Mouse (Mus musculus) intestine, embryonic 15.5 days (tissue): ENCODE measurements around the gene Col19a1. TPM values are rescaled to one million over a fixed set of nuclear protein-coding genes. Genes with fewer than 3 reads are reported as not detected.
A peak's percentile ranks its signal among the peaks of the same experiment; 100 is the strongest.

Experiments
- ATAC-seq: fragments of 200-750 bp; cut with Nextera tagmentation; 2 replicates; pipeline ENCODE4 v1.8.0; 2017; ENCODE audit warnings: moderate TSS enrichment, moderate library complexity
- H3K27ac ChIP-seq: fragments of 300-500 bp; sonication (generic); 2 replicates; pipeline ENCODE4 v1.5.1; 2015; ENCODE audit warnings: mild to moderate bottlenecking, inconsistent platforms
- H3K27me3 ChIP-seq: fragments of 300-500 bp; sonication (generic); replicated peaks from 2 replicates; pipeline ENCODE4 v1.6.1; 2015; ENCODE audit warnings: inconsistent platforms
- H3K36me3 ChIP-seq: fragments of 300-500 bp; sonication (generic); 2 replicates; pipeline ENCODE4 v1.6.1; 2015; ENCODE audit warnings: inconsistent platforms
- H3K4me1 ChIP-seq: fragments of 300-500 bp; sonication (generic); replicated peaks from 2 replicates; pipeline ENCODE4 v1.6.1; 2015; ENCODE audit warnings: inconsistent platforms
- H3K4me2 ChIP-seq: fragments of 300-500 bp; sonication (generic); replicated peaks from 2 replicates; pipeline ENCODE4 v1.6.1; 2015; ENCODE audit warnings: mild to moderate bottlenecking, inconsistent platforms
- H3K4me3 ChIP-seq: fragments of 300-500 bp; sonication (generic); replicated peaks from 2 replicates; pipeline ENCODE4 v1.5.1; 2015; ENCODE audit warnings: inconsistent platforms
- H3K9ac ChIP-seq: fragments of 300-500 bp; sonication (generic); 2 replicates; pipeline ENCODE4 v1.6.1; 2015; ENCODE audit warnings: inconsistent platforms
- H3K9me3 ChIP-seq: fragments of 300-500 bp; sonication (generic); 2 replicates; pipeline ENCODE4 v1.6.1; 2016; ENCODE audit warnings: inconsistent platforms
- WGBS: fragments of 180-500 bp; shearing (Covaris S2); methylation state at CpG from one replicate; pipeline ENCODE4 v1.1.7; 2015; 5-methylcytosine and 5-hydroxymethylcytosine counted together
- polyA plus RNA-seq: library from polyadenylated mRNA; unstranded; fragments of >200 nt; fragmentation: Nextera tagmentation; extraction: Ambion mirVana; gene quantifications from 2 replicates; pipeline ENCODE4 v1.2.1, GENCODE M21; 2015

Col19a1 gene
- polyA plus RNA-seq, 1 experiment from 2014 or later, result 0.75 TPM

DNA sequence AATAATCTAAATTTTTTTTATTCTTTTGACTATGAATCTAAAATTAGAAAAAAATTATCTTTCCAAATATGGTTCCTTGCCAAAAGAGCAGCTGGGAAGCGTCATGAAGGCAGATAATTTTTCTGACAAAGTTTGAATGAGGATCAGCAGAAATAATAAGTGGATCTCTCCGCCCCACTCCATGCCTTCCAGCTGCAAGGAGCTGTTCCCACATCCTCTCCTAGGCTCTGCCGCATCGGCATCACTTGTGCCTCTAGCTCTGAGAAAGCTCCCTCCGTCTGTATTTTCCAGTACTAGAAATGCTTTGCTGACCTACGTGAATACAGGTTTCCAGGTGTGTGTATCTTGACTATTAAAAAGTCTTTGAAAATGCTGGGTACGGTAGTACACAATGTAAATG, 135.1 kb downstream of the Col19a1 start:
- no peak overlapping the region for H3K4me3 ChIP-seq
- peak overlapping the region; percentile 62; the same call in 1 of the 2 replicates for H3K27ac ChIP-seq
- 49% methylated on average over 7 of the region's 7 CpGs for WGBS
- no peak overlapping the region for H3K9ac ChIP-seq
- no peak overlapping the region for H3K4me2 ChIP-seq
- no peaks in the 10 kb centered on the region for H3K27me3 ChIP-seq
- no peaks in the 10 kb centered on the region for H3K4me1 ChIP-seq
- no peaks in the 10 kb centered on the region for H3K9me3 ChIP-seq
- no peak for ATAC-seq
- no peaks in the 10 kb centered on the region for H3K36me3 ChIP-seq

DNA sequence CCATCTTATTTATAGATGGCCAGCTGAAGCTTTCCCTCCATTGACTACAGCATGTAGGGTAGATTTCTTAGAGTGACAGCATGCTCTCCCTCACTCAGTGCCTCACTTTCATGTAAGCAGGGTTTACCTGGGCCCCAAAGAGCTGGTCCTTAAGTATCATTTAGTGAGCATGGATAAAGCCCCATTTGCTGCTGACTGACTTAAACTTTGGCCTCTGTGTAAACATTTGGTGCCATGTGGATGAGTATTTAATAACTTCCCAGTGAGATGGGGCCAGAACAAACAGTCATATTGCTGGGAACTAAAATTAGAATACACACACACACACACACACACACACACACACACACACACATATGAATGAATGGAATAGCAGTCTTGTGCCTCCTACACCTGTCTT, 149.8 kb downstream of the Col19a1 start:
- peak; percentile 81 for ATAC-seq
- no peak overlapping the region for H3K4me3 ChIP-seq

GRCm38 (mm10) chr1:24428306-24428705, 159.0 kb downstream of the Col19a1 start:
- ATAC-seq, result no peak
- no peak overlapping the region for H3K27ac ChIP-seq
- H3K4me3 ChIP-seq, result no peak overlapping the region
- H3K9ac ChIP-seq, result no peak overlapping the region
- H3K36me3 ChIP-seq, result no peaks in the 10 kb centered on the region
- no peaks in the 10 kb centered on the region for H3K4me1 ChIP-seq
- H3K4me2 ChIP-seq, result no peak overlapping the region
- no peaks in the 10 kb centered on the region for H3K27me3 ChIP-seq
- 92% methylated on average over 5 of the region's 5 CpGs for WGBS
- no peaks in the 10 kb centered on the region for H3K9me3 ChIP-seq

More for the DNA sequence above, 149.8 kb downstream of the Col19a1 start:
- no peak overlapping the region for H3K9ac ChIP-seq
- no peaks in the 10 kb centered on the region for H3K36me3 ChIP-seq
- no peak overlapping the region for H3K27ac ChIP-seq
- H3K4me1 ChIP-seq, result no peaks in the 10 kb centered on the region
- H3K27me3 ChIP-seq, result no peaks in the 10 kb centered on the region
- H3K9me3 ChIP-seq, result no peaks in the 10 kb centered on the region
- no peak overlapping the region for H3K4me2 ChIP-seq

GRCm38 (mm10) chr1:24378125-24378821, 209.0 kb downstream of the Col19a1 start:
- no peak overlapping the region for H3K9ac ChIP-seq
- no peaks in the 10 kb centered on the region for H3K4me1 ChIP-seq
- H3K4me3 ChIP-seq, result no peak overlapping the region
- 15% methylated on average over 8 of the region's 8 CpGs for WGBS
- H3K9me3 ChIP-seq, result no peaks in the 10 kb centered on the region
- no peaks in the 10 kb centered on the region for H3K27me3 ChIP-seq
- no peaks in the 10 kb centered on the region for H3K36me3 ChIP-seq
- ATAC-seq, result peak; percentile 73
- no peak overlapping the region for H3K4me2 ChIP-seq
- H3K27ac ChIP-seq, result no peak overlapping the region

GRCm38 (mm10) chr1:24374902-24375301, 212.4 kb downstream of the Col19a1 start:
- 29% methylated on average over 2 of the region's 2 CpGs for WGBS
- Histone ChIP-seq H3K27me3 (no peaks in the 10 kb centered on the region), H3K36me3 (no peaks in the 10 kb centered on the region), H3K9ac (no peak overlapping the region), H3K4me1 (no peaks in the 10 kb centered on the region), H3K4me2 (no peak overlapping the region), H3K27ac (no peak overlapping the region), H3K4me3 (no peak overlapping the region), H3K9me3 (no peaks in the 10 kb centered on the region)
- no peak for ATAC-seq

DNA sequence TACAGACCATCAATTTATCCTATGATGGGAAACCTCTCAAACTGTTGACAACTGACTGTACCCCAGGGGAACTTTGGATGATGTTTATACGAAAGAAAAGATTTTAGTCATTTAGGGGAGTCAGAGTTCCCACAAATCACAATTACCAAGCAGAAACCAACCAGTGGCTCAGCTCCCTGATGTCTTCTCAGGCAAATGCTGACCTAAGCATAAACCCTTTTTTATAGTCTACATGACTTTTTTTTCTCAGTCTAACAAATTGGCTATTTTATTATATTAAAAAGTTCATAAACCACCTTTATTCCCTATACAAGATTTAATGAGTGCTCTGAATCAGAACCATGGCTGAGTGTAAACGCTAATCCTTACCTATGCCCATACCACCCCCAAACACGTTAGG, 213.6 kb downstream of the Col19a1 start:
- Histone ChIP-seq H3K36me3 (no peaks in the 10 kb centered on the region), H3K4me3 (no peak overlapping the region), H3K4me2 (no peak overlapping the region), H3K27me3 (no peaks in the 10 kb centered on the region), H3K27ac (no peak overlapping the region), H3K4me1 (no peaks in the 10 kb centered on the region), H3K9ac (no peak overlapping the region), H3K9me3 (no peaks in the 10 kb centered on the region)
- 84% methylated on average over 3 of the region's 3 CpGs for WGBS
- no peak for ATAC-seq

GRCm38 (mm10) chr1:24372471-24373258, 214.6 kb downstream of the Col19a1 start:
- no peaks in the 10 kb centered on the region for H3K9me3 ChIP-seq
- no peak overlapping the region for H3K4me3 ChIP-seq
- H3K4me2 ChIP-seq, result no peak overlapping the region
- no peak for ATAC-seq
- no peak overlapping the region for H3K9ac ChIP-seq
- H3K4me1 ChIP-seq, result no peaks in the 10 kb centered on the region
- H3K36me3 ChIP-seq, result no peaks in the 10 kb centered on the region
- H3K27ac ChIP-seq, result no peak overlapping the region
- 70% methylated on average over 4 of the region's 4 CpGs for WGBS
- H3K27me3 ChIP-seq, result no peaks in the 10 kb centered on the region

DNA sequence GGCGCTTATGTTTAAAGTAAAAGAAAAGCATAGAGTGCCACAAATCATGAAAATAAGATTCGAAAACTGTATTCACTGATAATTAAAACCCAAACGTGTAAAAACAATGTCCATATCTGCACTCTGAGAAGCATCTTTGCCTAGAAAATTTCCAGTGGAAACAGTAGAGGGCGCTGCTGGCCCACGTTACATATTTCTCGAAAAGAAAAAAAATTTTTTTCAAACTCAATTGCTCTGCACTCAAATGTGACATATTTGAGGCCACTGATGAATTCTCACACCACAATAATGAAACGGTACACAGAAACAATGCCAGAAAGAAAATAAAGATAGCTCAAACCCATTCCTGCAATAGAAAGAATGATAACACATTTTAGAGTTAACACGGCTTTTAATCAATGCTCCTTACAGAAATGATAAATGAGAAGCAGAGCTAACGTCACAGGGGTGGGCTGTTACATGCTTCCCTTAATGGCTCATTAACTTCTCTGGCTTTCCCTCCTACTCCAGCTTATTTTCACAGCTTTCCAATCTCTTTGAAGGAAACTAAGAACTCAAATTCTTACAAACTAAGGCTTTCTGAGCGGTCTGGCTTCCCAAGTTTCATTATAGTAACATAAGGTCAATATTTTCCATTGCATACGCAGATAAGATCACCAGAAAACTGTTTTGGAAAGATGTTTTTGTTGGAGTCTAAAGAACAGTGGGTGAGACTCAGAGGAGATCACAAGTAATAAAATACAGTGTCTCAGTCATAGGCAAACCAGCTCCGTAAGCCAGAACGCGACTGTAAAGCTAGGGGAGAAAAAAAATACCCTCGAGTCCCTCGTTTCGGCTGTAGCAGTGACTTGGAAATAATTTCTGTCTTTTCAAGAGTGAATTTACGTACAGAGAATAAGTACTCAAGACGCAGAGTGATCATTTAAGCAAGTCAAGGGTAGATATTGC, 219.4 kb downstream of the Col19a1 start:
- Histone ChIP-seq H3K4me3 (no peak overlapping the region), H3K9ac (no peak overlapping the region), H3K27me3 (no peaks in the 10 kb centered on the region), H3K4me1 (no peaks in the 10 kb centered on the region), H3K36me3 (no peaks in the 10 kb centered on the region), H3K27ac (no peak overlapping the region), H3K9me3 (no peaks in the 10 kb centered on the region), H3K4me2 (0 out of 2 replicates have a peak overlapping the region, but pooled peaks have one; percentile 17)
- WGBS, result 48% methylated on average over 19 of the region's 19 CpGs
- ATAC-seq, result no peak

GRCm38 (mm10) chr1:24364775-24365174, 222.5 kb downstream of the Col19a1 start:
- WGBS, result 74% methylated on average over 7 of the region's 7 CpGs
- Histone ChIP-seq H3K9me3 (no peaks in the 10 kb centered on the region), H3K4me1 (no peaks in the 10 kb centered on the region), H3K9ac (no peak overlapping the region), H3K4me3 (no peak overlapping the region), H3K27me3 (no peaks in the 10 kb centered on the region), H3K27ac (no peak overlapping the region), H3K36me3 (no peaks in the 10 kb centered on the region), H3K4me2 (no peak overlapping the region)
- no peak for ATAC-seq

- Histone ChIP-seq H3K4me2 (no peak overlapping the region), H3K36me3 (no peaks in the 10 kb centered on the region), H3K9me3 (no peaks in the 10 kb centered on the region), H3K4me3 (no peak overlapping the region), H3K27me3 (no peaks in the 10 kb centered on the region), H3K27ac (no peak overlapping the region), H3K9ac (no peak overlapping the region), H3K4me1 (no peaks in the 10 kb centered on the region)
- no peak for ATAC-seq
- WGBS, result 90% methylated on average over 13 of the region's 13 CpGs
Measured at GRCm38 (mm10) chr1:24361990-24362635, 225.2 kb downstream of the Col19a1 start.

GRCm38 (mm10) chr1:24349462-24350217, 237.6 kb downstream of the Col19a1 start:
- Histone ChIP-seq H3K4me2 (no peak overlapping the region), H3K27ac (no peak overlapping the region), H3K9me3 (no peaks in the 10 kb centered on the region), H3K27me3 (no peaks in the 10 kb centered on the region), H3K36me3 (no peaks in the 10 kb centered on the region), H3K4me3 (no peak overlapping the region), H3K9ac (no peak overlapping the region), H3K4me1 (no peaks in the 10 kb centered on the region)
- WGBS, result 60% methylated on average over 13 of the region's 13 CpGs
- no peak for ATAC-seq
